Mouse (Mus musculus) G1E (cell line): ENCODE measurements around the gene Aim2.

Source experiments
- CTCF ChIP-seq: IDR thresholded peaks from 2 replicates; pipeline ENCODE4 v1.5.1; 2012; ENCODE audit warnings: low read depth, low read length, inconsistent platforms, mixed read lengths
- GATA1 ChIP-seq: IDR thresholded peaks from 2 replicates; pipeline ENCODE4 v1.6.1; 2012; ENCODE audit warnings: borderline replicate concordance, low read length, inconsistent platforms, mixed read lengths
- GATA2 ChIP-seq: IDR thresholded peaks from 2 replicates; pipeline ENCODE4 v1.6.1; 2012; ENCODE audit warnings: low read depth, low read length, inconsistent platforms, borderline replicate concordance
- POLR2AphosphoS5 ChIP-seq: IDR thresholded peaks from 2 replicates; pipeline ENCODE4 v1.6.1; 2012; ENCODE audit warnings: low read depth, low read length, inconsistent platforms; ENCODE audit not compliant: insufficient replicate concordance
- TAL1 ChIP-seq: conservative IDR thresholded peaks from 2 replicates; pipeline ENCODE4 v1.6.1; 2012; ENCODE audit warnings: low read depth, low read length, inconsistent platforms, mixed read lengths

DNA sequence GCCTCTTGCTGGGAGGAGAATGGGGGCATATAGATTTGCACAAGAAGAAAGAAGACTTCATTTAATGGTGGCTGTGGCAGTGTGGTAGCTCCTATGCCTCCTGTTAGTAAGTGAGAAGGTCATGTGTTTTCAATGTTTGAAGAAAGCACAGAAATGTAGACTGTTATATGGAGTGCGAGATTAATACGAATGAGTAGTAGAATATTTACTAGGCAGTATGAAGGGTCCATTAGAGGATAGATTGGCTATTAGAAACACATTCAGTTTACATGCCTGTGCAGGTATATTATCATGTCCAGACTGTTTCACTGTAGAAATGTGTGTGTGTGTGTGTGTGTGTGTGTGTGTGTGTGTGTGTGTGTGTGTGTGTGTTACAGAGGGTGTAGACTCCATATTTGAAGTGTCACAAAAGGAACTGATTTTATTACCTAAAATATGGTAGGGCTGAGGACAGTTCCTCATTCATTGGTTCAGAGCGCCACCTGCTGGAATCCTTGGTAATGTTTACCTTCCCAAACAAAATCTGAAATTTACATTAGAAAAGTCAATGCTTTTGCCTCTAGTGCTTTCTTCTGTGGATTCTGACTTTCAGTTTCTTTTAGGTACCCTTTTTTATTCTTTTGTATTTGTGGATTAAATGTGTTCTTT is 47.8 kb downstream of the Aim2 start:
- TF ChIP-seq CTCF = no peak
- TF ChIP-seq POLR2AphosphoS5 = no peak
- no peak for TF ChIP-seq GATA1
- TF ChIP-seq TAL1 = no peak
- no peak for TF ChIP-seq GATA2
